Comparison of ENCODE assay signal across 8 mouse cellular contexts in genomic region chr13:63568306-63568705, GRCm38 (mm10). TPM values are rescaled to one million over a fixed set of nuclear protein-coding genes. Genes with fewer than 3 reads are reported as not detected.
DNase-seq lines count a peak whose midpoint lies in the region; ATAC-seq and TF ChIP-seq lines count a peak whose summit lies in the region.

No protein-coding gene starts in this region.

- no peaks in the 10 kb centered on the region; the same call in 1 of the 2 replicates for H3K4me1 ChIP-seq in kidney, postnatal 0 days (replicated peaks; ENCODE audit: insufficient read depth, low read length)
- peaks cover 10% of the 10 kb centered on the region; the same call in 1 of the 2 replicates for H3K4me1 ChIP-seq in hindbrain, postnatal 0 days (ENCODE audit: insufficient read depth, low read length)

- no peaks in the 10 kb centered on the region for H3K27me3 ChIP-seq in kidney, postnatal 0 days (ENCODE audit: insufficient read depth, low read length)
- H3K27me3 ChIP-seq in hindbrain, postnatal 0 days (ENCODE audit: insufficient read depth, low read length): 0 out of 2 replicates have a peak, but pooled peaks cover 4% of the 10 kb centered on the region

- peak overlapping the region; percentile 99 for H3K4me3 ChIP-seq in kidney, postnatal 0 days (replicated peaks; ENCODE audit: low read depth, low read length)
- peak overlapping the region; percentile 92 for H3K4me3 ChIP-seq in hindbrain, postnatal 0 days (ENCODE audit: low read length)

- 1% methylated on average over 14 of the region's 14 CpGs for WGBS in kidney, postnatal 0 days
- under 1% methylated on average over 14 of the region's 14 CpGs for WGBS in hindbrain, postnatal 0 days

- no peak for ATAC-seq in kidney, postnatal 0 days (replicated peaks; ENCODE audit: low FRiP score, low read depth)
- ATAC-seq in hindbrain, postnatal 0 days: no peak

- no peak for DNase-seq in kidney, postnatal 0 days (ENCODE audit: low spot score)
- DNase-seq in kidney, postnatal 36 days: no peak
- peak; percentile 27 for DNase-seq in c-Kit-positive CD71-positive TER-119-negative erythroid progenitor cells, embryonic 14.5 days (ENCODE audit: low read depth)
- DNase-seq in hindbrain, postnatal 0 days (ENCODE audit: low spot score): no peak
- DNase-seq in naive thymus-derived CD4-positive, alpha-beta T cell, adult 2 months (ENCODE audit: low read depth): peak; percentile 64
- DNase-seq in left cerebral cortex, postnatal 10 days (ENCODE audit: extremely low spot score in 1 of 2, low spot score in 2 of 2): no peak
- no peak for DNase-seq in urinary bladder, adult 2 months (ENCODE audit: low spot score)
- no peak for DNase-seq in cerebellum, adult 18-20 months

- H3K9me3 ChIP-seq in kidney, postnatal 0 days (replicated peaks; ENCODE audit: low read length): no peaks in the 10 kb centered on the region
- H3K9me3 ChIP-seq in hindbrain, postnatal 0 days (ENCODE audit: low read length): no peaks in the 10 kb centered on the region

- intact Hi-C loops in left cerebral cortex, postnatal 10 days (cut with DNase I): loop anchor here (5.0 kb wide), 1 partner anchor 359 kb away; no protein-coding TSS in a partner anchor

- H3K36me3 ChIP-seq in kidney, postnatal 0 days (ENCODE audit: insufficient read depth, low read length): no peaks in the 10 kb centered on the region
- no peaks in the 10 kb centered on the region for H3K36me3 ChIP-seq in hindbrain, postnatal 0 days (ENCODE audit: insufficient read depth, low read length)

- H3K9ac ChIP-seq in kidney, postnatal 0 days (ENCODE audit: low read depth, low read length): peak overlapping the region; percentile 50; the same call in 1 of the 2 replicates
- H3K9ac ChIP-seq in hindbrain, postnatal 0 days (replicated peaks; ENCODE audit: low read length): peak overlapping the region; percentile 51

- peak overlapping the region; percentile 97 for H3K4me2 ChIP-seq in kidney, postnatal 0 days (ENCODE audit: low read length)
- peak overlapping the region; percentile 92 for H3K4me2 ChIP-seq in hindbrain, postnatal 0 days (ENCODE audit: low read depth, low read length)

- H3K27ac ChIP-seq in kidney, postnatal 0 days: peak overlapping the region; percentile 84
- peak overlapping the region; percentile 90 for H3K27ac ChIP-seq in hindbrain, postnatal 0 days

- TF ChIP-seq CTCF in kidney, postnatal 0 days (IDR thresholded peaks at IDR 0.05; ENCODE audit: low read depth): no peak
- TF ChIP-seq CTCF in hindbrain, postnatal 0 days (IDR thresholded peaks at IDR 0.05; ENCODE audit: low read depth): no peak

RNA-seq across cellular contexts. Expression of gene Ptch1, which starts 5.1 kb away (rescaled TPM):
- polyA plus RNA-seq in kidney, postnatal 0 days (2015; fragmentation: Nextera tagmentation; extraction: Ambion mirVana): 10.7 and 12.2 TPM in 2 replicates
- total RNA-seq in hindbrain, postnatal 0 days (2014; rRNA removed): 39.0 and 58.4 TPM in 2 replicates
- 9.6 and 10.4 TPM in 2 replicates for polyA plus RNA-seq in hindbrain, postnatal 0 days (2015; fragmentation: Nextera tagmentation; extraction: Ambion mirVana)
- total RNA-seq in left cerebral cortex, postnatal 10 days (2021): 10 to 100 TPM; 37.4 to 40.6 TPM
- polyA plus RNA-seq in urinary bladder, adult 2 months (2012; rRNA removed): 29.6 and 42.7 TPM in 2 replicates

Comparison
In these comparisons a context has a peak if more than half of its experiments do, and no peak if none do; other contexts are left out.
1. DNase-seq: peak in c-Kit-positive CD71-positive TER-119-negative erythroid progenitor cells, embryonic 14.5 days (single experiment) and naive thymus-derived CD4-positive, alpha-beta T cell, adult 2 months (single experiment); none in kidney, postnatal 0 days (single experiment), kidney, postnatal 36 days (0 of 2), hindbrain, postnatal 0 days (single experiment), left cerebral cortex, postnatal 10 days (0 of 2), urinary bladder, adult 2 months (single experiment) and cerebellum, adult 18-20 months (0 of 2).